Mouse (Mus musculus): ENCODE data around the gene Cox6b1. TPM values are rescaled to one million over a fixed set of nuclear protein-coding genes. Genes with fewer than 3 reads are reported as not detected.

Gene Cox6b1
- polyA plus RNA-seq, 1 experiment from 2014 or later, result 732 TPM

DNA sequence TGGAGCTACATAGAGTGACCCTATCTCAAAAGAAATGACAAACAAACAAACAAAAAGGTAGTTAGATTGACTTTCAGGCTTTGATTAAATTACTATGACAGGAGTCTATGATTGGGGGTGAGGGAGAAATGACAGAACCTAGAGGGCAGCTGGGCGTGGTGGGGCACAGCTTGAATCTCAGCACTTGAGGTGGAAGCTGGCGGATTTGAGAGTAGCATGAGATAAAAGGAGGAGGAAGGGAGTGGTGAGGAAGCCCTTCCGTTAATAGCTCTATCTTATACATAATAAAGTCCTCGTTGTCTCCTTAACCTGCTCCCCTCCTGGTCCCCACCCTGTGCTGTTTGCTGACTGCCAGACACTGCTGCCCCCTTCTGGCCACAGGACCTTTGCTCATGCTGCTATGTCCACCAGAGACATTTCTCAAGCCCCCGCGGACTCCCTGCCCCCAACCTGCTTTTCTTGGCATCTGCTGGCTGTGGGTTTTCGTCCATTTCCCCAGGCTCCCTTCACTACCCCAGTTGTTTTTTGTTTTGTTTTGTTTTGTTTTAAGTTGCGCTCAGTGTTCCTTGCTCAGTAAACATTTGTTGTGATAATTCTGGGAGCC lies 18.1 kb downstream of the Cox6b1 start:
- Histone ChIP-seq H3K4me1 (peaks cover 13% of the 10 kb centered on the region), H3K36me3 (no peaks in the 10 kb centered on the region), H3K9me3 (replicated peaks) (no peaks in the 10 kb centered on the region), H3K27ac (no peak overlapping the region), H3K9ac (no peak overlapping the region), H3K27me3 (replicated peaks) (peaks cover 11% of the 10 kb centered on the region; the same call in 1 of the 2 replicates), H3K4me2 (no peak overlapping the region), H3K4me3 (no peak overlapping the region)
- 16% methylated on average over 8 of the region's 8 CpGs for WGBS (ENCODE audit: insufficient replicate concordance)
- no peak for ATAC-seq

- 77% methylated on average over 8 of the region's 8 CpGs for WGBS (ENCODE audit: insufficient replicate concordance)
- Histone ChIP-seq H3K27ac (no peak overlapping the region), H3K4me1 (peaks cover 19% of the 10 kb centered on the region), H3K36me3 (no peaks in the 10 kb centered on the region), H3K9ac (no peak overlapping the region), H3K4me3 (no peak overlapping the region), H3K27me3 (replicated peaks) (peaks cover 11% of the 10 kb centered on the region; the same call in 1 of the 2 replicates), H3K4me2 (no peak overlapping the region), H3K9me3 (replicated peaks) (no peaks in the 10 kb centered on the region)
- no peak for ATAC-seq
Measured at GRCm38 (mm10) chr7:30604944-30605343, 21.0 kb downstream of the Cox6b1 start.

DNA sequence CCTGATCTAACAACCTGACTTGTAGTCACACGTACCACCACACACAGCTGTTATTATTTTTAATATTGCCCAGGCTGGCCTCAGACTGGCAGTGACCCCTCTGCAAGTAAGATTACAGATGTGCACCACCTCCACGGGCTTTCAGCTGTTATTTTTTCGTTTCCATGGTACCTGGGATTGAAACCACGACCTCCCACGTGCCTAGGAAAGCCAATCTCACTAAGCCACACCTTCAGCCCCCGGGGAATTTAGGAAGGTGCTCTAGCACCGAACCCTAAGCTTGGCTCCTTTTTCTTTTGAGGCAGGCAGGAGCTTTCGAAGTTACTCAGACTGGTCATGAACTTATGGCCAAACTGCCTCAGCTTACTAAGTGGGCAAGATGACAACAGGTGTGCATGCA lies 21.5 kb downstream of the Cox6b1 start:
- no peak overlapping the region for H3K27ac ChIP-seq
- no peak overlapping the region for H3K9ac ChIP-seq
- no peaks in the 10 kb centered on the region for H3K36me3 ChIP-seq
- no peak overlapping the region for H3K4me2 ChIP-seq
- ATAC-seq, result no peak
- peaks cover 11% of the 10 kb centered on the region; the same call in 1 of the 2 replicates for H3K27me3 ChIP-seq (replicated peaks)
- H3K4me3 ChIP-seq, result no peak overlapping the region
- WGBS (ENCODE audit: insufficient replicate concordance), result 48% methylated on average over 8 of the region's 8 CpGs
- peaks cover 23% of the 10 kb centered on the region for H3K4me1 ChIP-seq
- H3K9me3 ChIP-seq (replicated peaks), result no peaks in the 10 kb centered on the region

DNA sequence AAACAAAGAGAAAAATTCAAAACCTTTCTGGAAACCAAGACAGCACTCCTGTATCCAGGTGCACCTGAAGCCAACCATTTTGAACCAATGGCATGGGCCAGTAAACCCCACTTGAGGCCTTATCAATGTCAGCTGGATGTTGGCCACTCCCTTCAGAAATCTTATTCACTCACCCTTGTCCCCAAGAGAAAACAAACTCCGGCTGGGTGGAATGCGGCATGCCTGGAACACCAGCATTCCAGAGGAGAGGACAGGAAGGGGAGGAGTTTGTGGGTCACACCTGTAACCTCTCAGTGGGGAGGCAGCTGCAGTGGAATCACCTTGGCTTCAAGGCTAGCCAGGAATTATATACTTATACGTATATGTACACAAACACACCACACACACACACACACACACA lies 23.4 kb downstream of the Cox6b1 start:
- H3K36me3 ChIP-seq, result no peaks in the 10 kb centered on the region
- H3K27ac ChIP-seq, result no peak overlapping the region
- H3K9me3 ChIP-seq (replicated peaks), result no peaks in the 10 kb centered on the region
- 0 out of 2 replicates have a peak, but pooled peaks cover 2% of the 10 kb centered on the region for H3K27me3 ChIP-seq (replicated peaks)
- peaks cover 18% of the 10 kb centered on the region for H3K4me1 ChIP-seq
- no peak overlapping the region for H3K9ac ChIP-seq
- no peak for ATAC-seq
- 54% methylated on average over 3 of the region's 3 CpGs for WGBS (ENCODE audit: insufficient replicate concordance)
- no peak overlapping the region for H3K4me3 ChIP-seq
- H3K4me2 ChIP-seq, result no peak overlapping the region

DNA sequence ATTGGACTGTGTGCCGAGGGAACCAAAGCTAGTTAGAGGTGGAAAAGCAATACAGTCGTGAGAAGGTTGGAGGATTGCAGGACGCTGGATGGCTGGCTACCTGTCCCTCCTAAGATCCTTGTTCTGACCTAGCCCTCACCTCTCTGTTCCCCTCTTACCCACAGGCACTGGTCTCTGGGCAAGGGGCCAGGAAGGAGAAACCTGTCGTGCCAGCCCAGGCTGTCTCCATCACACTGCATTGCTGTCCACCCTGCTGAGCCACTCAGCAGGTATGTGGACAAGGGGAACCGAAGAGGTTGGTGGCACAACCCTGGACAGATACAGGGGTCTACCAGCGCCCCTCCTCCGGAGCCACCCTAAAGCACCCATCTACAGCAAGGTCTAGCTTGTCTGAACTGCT lies 25.3 kb downstream of the Cox6b1 start:
- ATAC-seq, result no peak
- peak overlapping the region; percentile 55 for H3K4me2 ChIP-seq
- no peak overlapping the region for H3K27ac ChIP-seq
- 0 out of 2 replicates have a peak, but pooled peaks cover 8% of the 10 kb centered on the region for H3K27me3 ChIP-seq (replicated peaks)
- peaks cover 18% of the 10 kb centered on the region for H3K4me1 ChIP-seq
- WGBS (ENCODE audit: insufficient replicate concordance), result 69% methylated on average over 7 of the region's 7 CpGs
- H3K36me3 ChIP-seq, result no peaks in the 10 kb centered on the region
- peak overlapping the region; percentile 40; the same call in 1 of the 2 replicates for H3K9ac ChIP-seq
- no peaks in the 10 kb centered on the region for H3K9me3 ChIP-seq (replicated peaks)
- H3K4me3 ChIP-seq, result no peak overlapping the region

- H3K27ac ChIP-seq, result no peak overlapping the region
- H3K9me3 ChIP-seq (replicated peaks), result no peaks in the 10 kb centered on the region
- peak overlapping the region; percentile 40; the same call in 1 of the 2 replicates for H3K9ac ChIP-seq
- peaks cover 20% of the 10 kb centered on the region for H3K4me1 ChIP-seq
- peak overlapping the region; percentile 25 for H3K4me3 ChIP-seq
- WGBS (ENCODE audit: insufficient replicate concordance), result 2% methylated on average over 16 of the region's 16 CpGs
- H3K4me2 ChIP-seq, result peak overlapping the region; percentile 55
- H3K36me3 ChIP-seq, result no peaks in the 10 kb centered on the region
- 0 out of 2 replicates have a peak, but pooled peaks cover 8% of the 10 kb centered on the region for H3K27me3 ChIP-seq (replicated peaks)
- ATAC-seq, result peak; percentile 97
Measured at GRCm38 (mm10) chr7:30599933-30600353, 26.0 kb downstream of the Cox6b1 start.

DNA sequence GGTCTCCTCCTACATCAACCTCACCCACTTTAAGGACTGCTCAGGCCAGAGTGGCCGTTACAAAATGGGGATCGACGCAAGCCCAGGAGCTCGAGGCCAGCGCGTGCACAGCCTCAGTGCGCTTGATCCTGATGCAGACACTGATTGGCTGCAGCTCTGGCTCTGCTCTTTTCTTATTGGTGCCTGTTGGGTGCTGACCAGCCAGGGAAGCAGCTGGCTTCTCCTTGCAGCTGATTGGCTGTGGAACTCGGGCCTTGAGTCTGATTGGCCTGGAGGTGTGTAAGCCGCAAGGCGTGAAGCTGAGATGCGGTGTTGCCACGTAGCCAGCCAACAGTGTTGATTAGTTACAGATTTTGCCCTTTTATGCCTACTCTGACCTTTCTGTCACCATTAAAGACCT lies 27.2 kb downstream of the Cox6b1 start, which contains the start of gene Zbtb32:
Gene Zbtb32, minus strand, starts transcription at position 124 of the 400 bp plus-strand sequence.
- Histone ChIP-seq H3K36me3 (no peaks in the 10 kb centered on the region), H3K27ac (no peak within 1 kb of the TSS), H3K9ac (peak within 1 kb of the TSS; percentile 40; the same call in 1 of the 2 replicates), H3K27me3 (replicated peaks) (0 out of 2 replicates have a peak, but pooled peaks cover 13% of the 10 kb centered on the region), H3K4me3 (no peak within 1 kb of the TSS), H3K4me2 (peak within 1 kb of the TSS; percentile 55), H3K9me3 (replicated peaks) (no peaks in the 10 kb centered on the region), H3K4me1 (peaks cover 32% of the 10 kb centered on the region)
- WGBS (ENCODE audit: insufficient replicate concordance), result 88% methylated on average over 12 of the region's 12 CpGs
- no peak for ATAC-seq

DNA sequence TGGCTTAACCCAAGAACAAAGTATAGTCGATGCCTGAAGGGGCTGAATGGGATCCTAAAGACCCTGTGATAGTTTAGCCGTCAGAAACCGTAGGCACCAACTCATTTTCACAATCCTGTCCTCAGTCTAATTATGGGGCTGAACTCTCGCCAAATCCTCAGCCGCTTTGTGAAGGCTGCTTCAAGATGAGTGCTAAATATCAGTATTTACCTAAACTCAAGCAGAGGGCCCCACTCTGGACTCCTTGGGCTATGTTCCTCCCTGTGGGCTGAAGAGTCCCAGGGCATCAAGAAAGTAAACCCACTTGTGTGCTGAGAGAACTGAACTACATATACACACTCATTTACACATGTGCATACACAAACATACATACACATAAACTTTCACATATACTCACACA lies 29.1 kb downstream of the Cox6b1 start:
- 0 out of 2 replicates have a peak, but pooled peaks cover 13% of the 10 kb centered on the region for H3K27me3 ChIP-seq (replicated peaks)
- H3K4me1 ChIP-seq, result peaks cover 34% of the 10 kb centered on the region
- ATAC-seq, result no peak
- H3K4me2 ChIP-seq, result no peak overlapping the region
- no peaks in the 10 kb centered on the region for H3K9me3 ChIP-seq (replicated peaks)
- H3K27ac ChIP-seq, result no peak overlapping the region
- 68% methylated on average over 5 of the region's 5 CpGs for WGBS (ENCODE audit: insufficient replicate concordance)
- H3K9ac ChIP-seq, result no peak overlapping the region
- no peak overlapping the region for H3K4me3 ChIP-seq
- no peaks in the 10 kb centered on the region for H3K36me3 ChIP-seq

GRCm38 (mm10) chr7:30596093-30596492 lies 29.9 kb downstream of the Cox6b1 start:
- no peak overlapping the region for H3K4me3 ChIP-seq
- H3K36me3 ChIP-seq, result no peaks in the 10 kb centered on the region
- H3K4me2 ChIP-seq, result no peak overlapping the region
- 63% methylated on average over 5 of the region's 5 CpGs for WGBS (ENCODE audit: insufficient replicate concordance)
- no peak overlapping the region for H3K27ac ChIP-seq
- no peak for ATAC-seq
- H3K27me3 ChIP-seq (replicated peaks), result 0 out of 2 replicates have a peak, but pooled peaks cover 13% of the 10 kb centered on the region
- no peaks in the 10 kb centered on the region for H3K9me3 ChIP-seq (replicated peaks)
- H3K9ac ChIP-seq, result no peak overlapping the region
- peaks cover 34% of the 10 kb centered on the region for H3K4me1 ChIP-seq

DNA sequence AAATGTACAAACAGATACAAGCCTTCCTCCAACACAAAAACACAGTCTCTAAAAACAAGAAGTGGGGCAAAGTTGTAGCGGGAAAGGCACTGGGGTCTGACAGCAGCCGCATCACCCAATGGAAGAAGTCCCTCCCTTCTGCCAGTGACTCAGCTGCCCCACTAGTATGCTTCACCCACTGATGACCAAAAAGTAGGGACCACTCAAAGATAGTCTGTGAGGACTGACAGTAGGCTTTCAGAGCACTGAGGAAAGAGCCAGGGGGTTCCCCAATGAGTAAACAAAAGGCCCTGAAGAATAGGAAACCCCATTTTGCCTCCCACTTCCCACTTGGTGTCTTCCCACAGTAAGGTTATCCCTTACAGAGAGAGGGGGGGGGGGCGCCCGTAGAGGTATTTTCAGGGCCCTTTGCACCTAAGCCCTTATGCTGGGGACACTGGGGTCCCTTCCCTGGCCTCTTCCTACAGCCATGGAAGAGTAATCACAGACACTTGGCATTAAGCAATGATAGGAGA lies 31.4 kb downstream of the Cox6b1 start:
- 43% methylated on average over 4 of the region's 4 CpGs for WGBS (ENCODE audit: insufficient replicate concordance)
- Histone ChIP-seq H3K36me3 (no peaks in the 10 kb centered on the region), H3K4me1 (peaks cover 30% of the 10 kb centered on the region), H3K4me3 (no peak overlapping the region), H3K4me2 (peak overlapping the region; percentile 27; the same call in 1 of the 2 replicates), H3K27ac (no peak overlapping the region), H3K9me3 (replicated peaks) (no peaks in the 10 kb centered on the region), H3K27me3 (replicated peaks) (0 out of 2 replicates have a peak, but pooled peaks cover 13% of the 10 kb centered on the region), H3K9ac (no peak overlapping the region)
- no peak for ATAC-seq

DNA sequence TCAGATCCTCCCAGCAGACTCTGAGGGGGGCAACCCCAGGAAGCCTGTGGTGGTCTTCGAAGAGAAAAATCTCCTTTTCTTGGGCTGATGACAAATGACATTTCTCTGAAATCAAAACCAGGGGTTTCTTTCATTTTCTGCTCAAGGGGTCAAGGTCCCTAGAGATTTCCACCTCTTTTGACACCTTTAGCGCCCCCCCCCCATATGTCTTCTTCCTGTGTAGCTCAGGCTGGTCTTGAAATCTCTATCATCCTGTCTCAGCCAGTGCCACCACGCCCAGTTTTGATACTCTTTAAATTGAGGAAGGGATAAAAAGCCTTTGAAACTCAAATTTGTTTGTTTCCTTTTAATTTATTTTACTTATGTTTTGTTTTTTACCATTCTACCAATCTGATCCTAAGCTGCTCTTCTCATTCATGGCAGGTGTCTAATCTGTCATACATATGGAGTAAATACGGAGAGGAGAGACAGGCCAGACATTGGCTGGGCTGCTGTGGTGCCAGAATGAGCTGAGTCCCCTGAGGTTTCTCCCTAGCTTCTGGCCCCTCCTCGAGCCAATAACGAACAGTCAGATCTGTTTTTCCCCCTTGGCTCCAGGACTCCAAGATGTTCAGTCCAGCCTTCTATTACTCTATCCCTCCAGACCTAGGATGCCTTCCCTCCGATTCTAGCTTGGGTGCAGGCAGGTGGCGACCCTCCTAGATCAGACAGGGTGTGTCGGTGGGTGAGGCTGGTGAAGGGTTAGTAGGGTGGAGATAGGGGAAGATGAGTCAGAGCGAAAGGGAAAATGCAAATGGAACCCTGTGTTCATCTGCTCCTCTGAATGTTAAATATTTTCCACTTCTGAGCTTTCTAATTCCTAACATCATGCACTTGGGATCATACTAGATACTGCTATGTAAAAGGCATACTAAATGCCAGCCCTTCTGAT lies 32.1 kb downstream of the Cox6b1 start:
- no peak overlapping the region; the same call in 1 of the 2 replicates for H3K9ac ChIP-seq
- peak overlapping the region; percentile 27; the same call in 1 of the 2 replicates for H3K4me2 ChIP-seq
- 58% methylated on average over 10 of the region's 10 CpGs for WGBS (ENCODE audit: insufficient replicate concordance)
- H3K9me3 ChIP-seq (replicated peaks), result no peaks in the 10 kb centered on the region
- peaks cover 29% of the 10 kb centered on the region for H3K4me1 ChIP-seq
- H3K27ac ChIP-seq, result no peak overlapping the region
- ATAC-seq, result no peak
- H3K36me3 ChIP-seq, result no peaks in the 10 kb centered on the region
- 0 out of 2 replicates have a peak, but pooled peaks cover 13% of the 10 kb centered on the region for H3K27me3 ChIP-seq (replicated peaks)
- no peak overlapping the region for H3K4me3 ChIP-seq

All from liver, embryonic 12.5 days (tissue).